In the genomic region with DNA sequence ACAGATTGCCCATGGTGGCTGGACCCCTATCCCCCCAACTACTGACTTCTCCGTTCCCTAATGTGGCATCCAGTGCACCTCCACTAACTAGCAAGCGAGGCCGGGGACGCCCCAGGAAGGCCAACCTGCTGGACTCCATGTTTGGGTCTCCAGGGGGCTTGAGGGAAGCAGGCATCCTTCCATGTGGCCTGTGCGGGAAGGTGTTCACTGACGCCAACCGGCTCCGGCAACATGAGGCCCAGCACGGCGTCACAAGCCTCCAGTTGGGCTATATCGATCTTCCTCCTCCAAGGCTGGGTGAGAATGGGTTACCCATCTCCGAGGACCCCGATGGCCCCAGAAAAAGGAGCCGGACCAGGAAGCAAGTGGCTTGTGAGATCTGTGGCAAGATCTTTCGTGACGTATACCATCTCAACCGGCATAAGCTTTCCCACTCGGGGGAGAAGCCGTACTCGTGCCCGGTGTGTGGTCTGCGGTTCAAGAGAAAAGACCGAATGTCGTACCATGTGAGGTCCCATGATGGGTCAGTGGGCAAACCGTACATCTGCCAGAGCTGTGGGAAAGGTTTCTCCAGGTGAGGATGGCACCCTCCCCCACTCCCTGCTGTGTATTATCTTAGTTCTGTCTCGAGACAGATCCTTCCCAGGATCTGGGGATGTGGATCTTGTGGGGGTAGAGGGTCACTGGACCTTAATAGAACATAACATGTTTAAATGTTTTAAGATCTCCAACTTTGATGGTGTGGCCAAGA, we compare ENCODE assay signal across 8 mouse cellular contexts. TPM values are rescaled to one million over a fixed set of nuclear protein-coding genes. Genes with fewer than 3 reads are reported as not detected.
DNase-seq lines count a peak whose midpoint lies in the region; ATAC-seq and TF ChIP-seq lines count a peak whose summit lies in the region.

No protein-coding gene starts in this region.

- no peak for TF ChIP-seq CTCF in liver, embryonic 14.5 days (IDR thresholded peaks at IDR 0.05; ENCODE audit: low read depth)

- H3K4me1 ChIP-seq in embryonic facial prominence, embryonic 10.5 days = peaks cover 59% of the 10 kb centered on the region
- peaks cover 67% of the 10 kb centered on the region for H3K4me1 ChIP-seq in hindbrain, embryonic 13.5 days (replicated peaks)
- H3K4me1 ChIP-seq in liver, embryonic 14.5 days (replicated peaks; ENCODE audit: control insufficient read depth in 2 of 2, insufficient read depth in 2 of 2, low read length in 1 of 2) = peaks cover 3 to 33% of the 10 kb centered on the region in 2 experiments

- peaks cover 53% of the 10 kb centered on the region for H3K36me3 ChIP-seq in embryonic facial prominence, embryonic 10.5 days (replicated peaks)
- peaks cover 31% of the 10 kb centered on the region for H3K36me3 ChIP-seq in hindbrain, embryonic 13.5 days
- peaks cover 21% of the 10 kb centered on the region for H3K36me3 ChIP-seq in liver, embryonic 14.5 days (replicated peaks; ENCODE audit: control insufficient read depth, insufficient read depth, low read depth)

- no peak for ATAC-seq in hindbrain, embryonic 13.5 days (ENCODE audit: low FRiP score)
- ATAC-seq in liver, embryonic 14.5 days (ENCODE audit: insufficient read depth) = no peak

- H3K27me3 ChIP-seq in embryonic facial prominence, embryonic 10.5 days (replicated peaks; ENCODE audit: low read depth, poor library complexity, severe bottlenecking) = no peaks in the 10 kb centered on the region
- no peaks in the 10 kb centered on the region for H3K27me3 ChIP-seq in hindbrain, embryonic 13.5 days
- H3K27me3 ChIP-seq in liver, embryonic 14.5 days (ENCODE audit: control insufficient read depth, insufficient read depth, low read length) = no peaks in the 10 kb centered on the region

- WGBS in embryonic facial prominence, embryonic 10.5 days = 1% methylated on average over 26 of the region's 26 CpGs
- under 1% methylated on average over 26 of the region's 26 CpGs for WGBS in hindbrain, embryonic 13.5 days
- under 1% methylated on average over 26 of the region's 26 CpGs for WGBS in liver, embryonic 14.5 days (ENCODE audit: insufficient replicate concordance)

- peak overlapping the region; percentile 92 for H3K4me3 ChIP-seq in embryonic facial prominence, embryonic 10.5 days
- peak overlapping the region; percentile 82 for H3K4me3 ChIP-seq in hindbrain, embryonic 13.5 days
- H3K4me3 ChIP-seq in liver, embryonic 14.5 days (ENCODE audit: insufficient read depth in 1 of 2, low read depth in 2 of 2, low read length in 2 of 2) = peak overlapping the region; percentile 80 to 87

- DNase-seq in adrenal gland, postnatal 14 days = peak; percentile 35
- DNase-seq in adrenal gland, postnatal 36 days = no peak
- peak; percentile 53 to 59 for DNase-seq in B cell, adult 2 months
- DNase-seq in embryonic facial prominence, embryonic 10.5 days (ENCODE audit: low spot score) = peak; percentile 56
- DNase-seq in liver, embryonic 14.5 days (ENCODE audit: low read depth in 3 of 3, low spot score in 3 of 3) = no peak
- peak; percentile 21 for DNase-seq in spleen, adult 12 weeks (ENCODE audit: low spot score)
- DNase-seq in frontal cortex, postnatal 14 days (ENCODE audit: low spot score in 2 of 2) = no peak

- peak overlapping the region; percentile 96 for H3K9ac ChIP-seq in hindbrain, embryonic 13.5 days
- peak overlapping the region; percentile 73 for H3K9ac ChIP-seq in liver, embryonic 14.5 days (replicated peaks)

- no peak for TF ChIP-seq EP300 in liver, embryonic 14.5 days (IDR thresholded peaks at IDR 0.05; ENCODE audit: low read depth)

- H3K9me3 ChIP-seq in embryonic facial prominence, embryonic 10.5 days = no peaks in the 10 kb centered on the region
- no peaks in the 10 kb centered on the region for H3K9me3 ChIP-seq in hindbrain, embryonic 13.5 days
- H3K9me3 ChIP-seq in liver, embryonic 14.5 days (ENCODE audit: control insufficient read depth, low read length) = no peaks in the 10 kb centered on the region

- peak overlapping the region; percentile 100 for H3K27ac ChIP-seq in embryonic facial prominence, embryonic 10.5 days (replicated peaks)
- H3K27ac ChIP-seq in hindbrain, embryonic 13.5 days = peak overlapping the region; percentile 100
- H3K27ac ChIP-seq in liver, embryonic 14.5 days = peak overlapping the region; percentile 74

- H3K4me2 ChIP-seq in hindbrain, embryonic 13.5 days = peak overlapping the region; percentile 100
- H3K4me2 ChIP-seq in liver, embryonic 14.5 days (ENCODE audit: low read depth) = peak overlapping the region; percentile 99

RNA-seq across cellular contexts. Expression of a gene that starts 2.8 kb away (rescaled TPM):
- total RNA-seq in adrenal gland, postnatal 14 days (2021) = 31.6 and 38.3 TPM in 2 replicates
- total RNA-seq in adrenal gland, postnatal 36 days (2021) = 10 to 100 TPM; 25.5 to 37.1 TPM
- 91.5 and 96.8 TPM in 2 replicates for polyA plus RNA-seq in embryonic facial prominence, embryonic 10.5 days (2016; fragmentation: Nextera tagmentation; extraction: Ambion mirVana)
- polyA plus RNA-seq in hindbrain, embryonic 13.5 days (2015; fragmentation: Nextera tagmentation; extraction: Ambion mirVana) = 69.6 TPM in 2 replicates
- 15.2 and 16.2 TPM in 2 replicates for polyA plus RNA-seq in liver, embryonic 14.5 days (2012; rRNA removed)
- polyA plus RNA-seq in liver, embryonic 14.5 days (2014; fragmentation: Nextera tagmentation; extraction: Ambion mirVana) = 11.6 and 12.7 TPM in 2 replicates

RNA-seq across cellular contexts. Expression of a gene that starts 25.3 kb away (rescaled TPM):
- total RNA-seq in adrenal gland, postnatal 14 days (2021) = 93.9 and 95.9 TPM in 2 replicates
- total RNA-seq in adrenal gland, postnatal 36 days (2021) = 100 to 1,000 TPM; 100 to 113 TPM
- polyA plus RNA-seq in embryonic facial prominence, embryonic 10.5 days (2016; fragmentation: Nextera tagmentation; extraction: Ambion mirVana) = 287 and 303 TPM in 2 replicates
- 235 and 243 TPM in 2 replicates for polyA plus RNA-seq in hindbrain, embryonic 13.5 days (2015; fragmentation: Nextera tagmentation; extraction: Ambion mirVana)
- 24.6 and 38.4 TPM in 2 replicates for polyA plus RNA-seq in liver, embryonic 14.5 days (2012; rRNA removed)
- 112 and 118 TPM in 2 replicates for polyA plus RNA-seq in liver, embryonic 14.5 days (2014; fragmentation: Nextera tagmentation; extraction: Ambion mirVana)

RNA-seq across cellular contexts. Expression of a gene that starts 38.7 kb away (rescaled TPM):
- total RNA-seq in adrenal gland, postnatal 14 days (2021) = 11.1 and 24.2 TPM in 2 replicates
- 10 to 100 TPM in 1 of 2 experiments, 1 to 10 TPM in 1; 8.0 to 12.7 TPM for total RNA-seq in adrenal gland, postnatal 36 days (2021)
- polyA plus RNA-seq in embryonic facial prominence, embryonic 10.5 days (2016; fragmentation: Nextera tagmentation; extraction: Ambion mirVana) = 7.3 and 11.2 TPM in 2 replicates
- 25.4 and 25.5 TPM in 2 replicates for polyA plus RNA-seq in hindbrain, embryonic 13.5 days (2015; fragmentation: Nextera tagmentation; extraction: Ambion mirVana)
- polyA plus RNA-seq in liver, embryonic 14.5 days (2012; rRNA removed) = 0.79 and 0.96 TPM in 2 replicates
- 0.42 and 0.94 TPM in 2 replicates for polyA plus RNA-seq in liver, embryonic 14.5 days (2014; fragmentation: Nextera tagmentation; extraction: Ambion mirVana)

Comparison
In these comparisons a context has a peak if more than half of its experiments do, and no peak if none do; other contexts are left out.
1. DNase-seq: peak in adrenal gland, postnatal 14 days (single experiment), B cell, adult 2 months (2 of 2), embryonic facial prominence, embryonic 10.5 days (single experiment) and spleen, adult 12 weeks (single experiment); none in adrenal gland, postnatal 36 days (0 of 2), liver, embryonic 14.5 days (0 of 3) and frontal cortex, postnatal 14 days (0 of 2).
2. Peak in every context shown above with its lines, with median percentiles within 50 percentile points of each other: H3K27ac ChIP-seq and H3K4me3 ChIP-seq.